Mouse (Mus musculus) lung, postnatal 25 days (tissue): Measurements from ENCODE around the gene Gpsm3.
"Not testable (repeated sequence)": the region's sequence is repeated elsewhere in the genome, so short reads cannot be mapped to it uniquely, and the experiment has no call there.

Experiments
- DNase-seq: peaks from one replicate; pipeline ENCODE4 v3.0.0; 2022; ENCODE audit warnings: low spot score

Gpsm3 gene

DNA sequence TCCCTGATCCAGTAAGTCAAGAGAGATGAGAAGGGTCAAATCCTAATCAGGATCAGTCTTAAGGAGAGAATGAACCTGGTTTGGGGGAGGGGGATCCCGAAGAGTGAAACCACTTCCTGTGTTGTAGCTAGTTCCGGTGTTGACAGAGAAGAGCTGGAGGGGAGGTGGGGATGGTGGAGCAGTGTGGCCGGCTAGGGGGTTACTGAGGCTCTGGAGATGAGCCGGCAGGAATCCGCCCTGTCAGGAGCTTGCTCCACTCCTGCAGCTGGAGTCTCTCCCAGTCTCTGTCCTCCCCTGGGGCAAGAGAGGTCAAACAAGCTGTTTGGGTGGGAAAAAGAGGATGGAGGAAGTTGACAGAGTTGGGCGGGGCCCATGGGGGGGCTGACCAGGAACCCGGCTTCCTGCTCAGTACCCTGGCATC is at the start of gene Gpsm3:
Gene Gpsm3, plus strand, starts transcription at position 126 of the 421 bp plus-strand sequence.
- peak; percentile 68 for DNase-seq

DNA sequence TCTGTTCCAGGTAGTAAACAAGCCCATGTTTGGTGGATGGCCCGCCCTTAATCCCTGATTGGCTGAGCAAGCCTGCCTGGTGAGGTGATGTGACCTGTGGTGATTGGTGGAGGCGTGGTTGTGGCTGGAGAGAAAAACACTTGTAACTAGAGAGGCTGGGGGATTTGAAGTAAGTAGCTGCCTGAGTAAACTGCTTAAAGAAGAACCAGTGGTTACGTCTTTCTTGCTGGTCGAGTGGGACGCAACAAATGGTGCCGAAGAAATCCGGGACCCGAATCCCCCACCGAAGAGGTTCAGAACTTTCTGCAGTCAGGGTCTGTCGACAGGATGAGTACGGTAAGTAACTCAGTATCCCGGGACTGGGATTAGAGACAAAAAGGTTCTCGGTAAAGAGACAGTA is 46.0 kb upstream of the Gpsm3 start:
- DNase-seq, result not testable (repeated sequence)

DNA sequence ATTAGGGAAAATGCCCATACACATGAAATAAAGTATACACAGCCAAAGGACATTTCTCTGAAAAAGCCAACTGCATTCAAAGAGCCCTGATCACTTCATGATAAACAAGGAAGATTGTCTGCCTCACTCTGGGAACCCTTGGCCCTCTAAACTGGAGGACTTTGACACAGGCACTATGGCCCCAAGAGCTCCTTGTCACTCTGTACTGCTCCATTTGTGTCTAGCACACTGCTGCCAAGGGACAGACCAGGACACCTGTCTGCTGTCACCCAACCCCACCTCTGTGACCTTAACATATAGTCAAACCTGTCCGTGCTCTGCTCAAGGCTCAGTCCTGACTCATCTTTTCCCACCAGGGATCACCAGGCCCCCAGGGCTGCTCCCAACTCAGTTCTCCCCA is 42.8 kb upstream of the Gpsm3 start:
- no peak for DNase-seq

DNA sequence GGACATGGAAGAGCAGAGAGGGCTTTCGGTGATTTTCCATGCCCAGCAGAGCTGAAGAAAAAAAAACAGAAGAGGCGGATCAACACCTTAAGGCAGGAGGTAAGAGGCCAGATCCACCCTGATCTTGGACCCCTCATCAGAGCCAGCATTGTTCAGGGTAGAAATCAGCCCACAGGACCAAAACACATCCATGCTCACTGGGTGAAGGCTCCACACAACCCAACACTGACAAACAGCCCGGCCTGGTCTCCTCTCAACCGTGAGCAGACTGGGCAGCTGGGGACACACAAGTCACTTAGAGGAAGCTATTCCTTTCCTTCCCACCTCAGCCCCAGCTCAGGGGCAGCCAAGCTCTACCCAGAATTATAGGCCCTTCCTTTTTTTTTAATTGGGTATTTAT is 42.0 kb upstream of the Gpsm3 start:
- no peak for DNase-seq

DNA sequence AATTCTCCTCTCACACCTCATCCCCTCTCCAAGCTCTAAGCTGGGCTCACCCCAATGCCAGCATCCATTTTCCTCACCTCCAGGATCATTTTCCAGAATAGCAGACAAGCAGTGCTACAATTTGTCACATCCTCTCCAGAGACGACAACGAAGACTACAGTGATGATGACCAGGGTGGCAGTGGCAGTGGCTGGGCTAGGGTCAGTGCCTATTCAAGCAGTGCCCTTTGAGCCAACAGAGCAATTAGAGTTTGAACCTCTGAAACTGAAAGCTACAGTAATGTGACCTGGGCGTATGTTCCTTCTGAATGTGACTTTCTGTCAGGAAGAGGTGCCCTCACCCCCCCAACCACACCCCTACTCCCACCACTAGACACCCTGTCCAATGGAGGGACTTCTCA is 40.5 kb upstream of the Gpsm3 start:
- DNase-seq, result no peak

DNA sequence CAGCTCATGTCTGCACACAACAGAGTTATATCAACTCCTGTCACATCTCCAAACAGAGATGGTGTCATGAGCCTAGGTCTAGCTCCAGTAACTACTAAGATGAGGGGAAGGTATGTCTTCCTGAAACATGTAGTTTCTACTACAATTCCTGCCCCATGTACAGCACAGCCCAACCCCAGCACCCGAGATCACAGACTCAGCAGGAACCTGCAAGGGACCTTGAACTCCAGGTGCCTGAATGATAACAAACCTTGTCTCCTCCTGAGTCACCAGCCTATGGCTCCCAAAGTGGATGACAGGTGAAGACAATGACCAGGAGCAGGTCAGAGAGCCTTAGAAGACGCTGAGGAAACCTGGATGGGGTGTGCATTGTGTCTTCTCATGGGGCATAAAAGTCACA is 39.8 kb upstream of the Gpsm3 start:
- no peak for DNase-seq

DNA sequence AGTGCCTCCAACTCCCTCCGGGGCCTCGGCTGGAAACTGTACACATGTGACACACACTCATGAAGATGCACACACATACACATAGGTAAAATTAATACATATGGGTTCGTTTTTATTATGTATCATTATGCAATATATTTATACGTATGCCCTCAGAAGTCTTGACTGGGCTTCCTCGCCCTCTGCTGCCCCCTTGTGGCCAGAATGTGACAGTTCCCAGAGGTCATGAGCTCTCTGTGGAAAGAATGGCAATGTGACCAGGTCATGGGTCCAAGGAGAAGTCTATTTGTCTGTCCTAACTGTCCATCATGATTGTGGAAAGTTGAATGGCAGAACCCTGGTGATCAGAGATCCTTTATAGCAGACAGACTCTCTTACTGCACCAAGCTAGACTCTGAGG is 34.1 kb upstream of the Gpsm3 start:
- DNase-seq, result peak; percentile 83

DNA sequence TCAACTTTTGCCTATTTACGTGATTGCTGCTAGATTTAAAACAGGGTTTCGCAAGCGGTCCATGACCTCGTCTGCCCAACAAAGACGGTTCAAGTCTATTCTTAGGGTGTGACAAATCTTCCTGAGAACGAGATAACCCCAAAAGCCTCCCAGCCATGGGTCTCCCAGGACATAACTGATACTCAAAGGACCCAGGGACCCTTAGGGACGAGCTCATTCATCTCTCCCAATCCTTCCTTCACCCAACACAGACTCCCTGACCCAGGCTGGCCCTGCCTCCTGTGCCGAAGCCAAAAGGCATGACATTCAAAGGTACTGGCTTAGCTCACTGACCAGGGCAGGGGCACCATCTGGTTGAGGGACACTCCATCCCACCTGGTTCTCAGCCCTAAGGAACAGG is 33.2 kb upstream of the Gpsm3 start:
- no peak for DNase-seq

DNA sequence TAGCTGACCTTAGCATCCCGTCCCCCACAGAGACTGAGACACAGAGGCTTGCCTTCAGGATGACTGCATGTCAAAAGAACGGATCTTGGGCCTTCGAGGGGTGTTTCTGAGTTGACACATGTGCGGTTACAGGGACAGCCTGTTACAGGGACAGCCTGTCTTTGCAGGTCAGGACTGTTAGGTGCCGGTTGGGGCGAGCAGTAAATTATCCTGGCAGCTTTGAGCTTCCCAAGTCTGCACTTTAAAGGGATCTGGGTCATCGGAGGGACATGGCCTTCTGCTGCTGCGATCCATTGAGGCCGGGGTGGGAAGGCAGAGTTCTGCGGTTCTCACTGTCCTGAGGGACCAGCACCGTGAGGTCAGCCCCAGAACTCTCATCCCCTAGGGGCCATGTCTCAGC is 32.2 kb upstream of the Gpsm3 start:
- DNase-seq, result no peak

DNA sequence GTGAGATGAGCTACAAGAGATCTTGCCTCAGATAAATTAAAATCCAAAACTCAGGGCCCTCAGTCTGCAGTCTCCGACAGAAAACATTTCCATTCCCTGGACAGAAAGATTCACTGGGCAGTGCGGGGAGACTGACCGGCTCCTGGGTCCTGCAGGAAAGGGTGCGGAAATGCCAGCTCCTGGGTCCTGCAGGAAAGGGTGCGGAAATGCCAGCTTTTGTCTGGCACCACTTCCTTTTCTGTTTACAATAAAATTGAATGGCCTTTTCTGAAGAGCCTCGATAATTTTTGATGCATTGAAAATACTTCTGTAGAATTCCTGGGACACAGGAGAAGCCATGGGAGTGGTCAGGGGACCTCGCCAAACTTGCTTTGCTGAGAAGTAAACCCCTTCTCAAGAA is 30.5 kb upstream of the Gpsm3 start:
- DNase-seq, result peak; percentile 36

DNA sequence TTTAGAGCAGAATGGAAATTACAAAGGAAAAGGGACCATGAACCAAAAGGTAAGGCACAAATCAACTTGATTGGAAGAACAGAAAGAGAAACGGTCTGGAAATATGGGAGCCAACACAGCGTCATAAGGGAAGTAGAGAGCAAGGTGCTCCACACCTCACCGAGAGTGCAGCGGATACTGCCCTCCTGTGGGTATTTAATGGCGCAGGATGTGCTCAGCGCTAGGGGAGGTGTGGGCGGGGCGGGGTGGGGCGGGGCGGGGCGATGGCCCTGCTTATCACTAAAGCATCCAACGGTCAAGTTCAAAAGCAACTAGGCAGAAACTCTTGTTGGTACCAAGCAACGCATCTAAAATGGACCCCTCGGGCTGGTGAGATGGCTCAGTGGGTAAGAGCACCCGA is 29.7 kb upstream of the Gpsm3 start:
- DNase-seq, result no peak

DNA sequence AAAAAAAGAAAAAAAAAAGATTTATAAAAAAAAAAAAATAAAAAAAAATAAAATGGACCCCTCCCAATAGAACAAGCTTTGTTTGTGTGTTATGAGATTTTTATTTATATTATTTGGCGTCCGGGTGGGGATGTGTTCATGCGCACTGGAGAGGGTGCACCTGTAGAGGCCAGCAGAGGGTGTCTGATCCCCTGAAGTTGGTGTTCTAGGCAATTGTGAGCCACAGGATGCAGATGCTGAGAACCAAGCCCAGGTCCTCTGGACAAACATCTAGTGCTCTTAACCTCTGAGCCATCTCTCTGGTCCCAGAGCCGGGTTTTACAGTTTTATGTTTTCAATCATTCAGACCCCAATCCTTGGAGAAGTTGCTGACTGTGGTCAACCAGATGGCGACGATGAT is 29.2 kb upstream of the Gpsm3 start:
- no peak for DNase-seq

DNA sequence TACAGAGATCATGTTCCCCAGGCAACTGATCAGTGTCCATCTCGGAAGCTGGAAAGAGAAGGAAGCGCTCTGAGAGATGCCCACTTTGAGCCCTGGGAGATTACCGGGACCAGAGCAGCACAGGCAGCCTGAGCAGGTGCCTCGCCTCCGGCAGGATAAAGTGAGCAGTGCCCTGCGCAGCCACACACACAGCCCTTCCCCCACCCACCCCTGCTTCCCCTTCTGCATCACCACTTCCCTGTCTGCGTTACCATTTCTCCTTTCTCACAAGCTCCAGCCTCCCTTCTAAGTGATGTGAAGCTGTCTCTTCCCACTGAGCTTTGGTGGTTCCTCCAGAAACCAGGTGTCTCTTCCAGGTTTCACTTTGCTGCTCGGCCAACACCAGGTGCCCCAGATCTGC is 28.4 kb upstream of the Gpsm3 start:
- DNase-seq, result no peak

DNA sequence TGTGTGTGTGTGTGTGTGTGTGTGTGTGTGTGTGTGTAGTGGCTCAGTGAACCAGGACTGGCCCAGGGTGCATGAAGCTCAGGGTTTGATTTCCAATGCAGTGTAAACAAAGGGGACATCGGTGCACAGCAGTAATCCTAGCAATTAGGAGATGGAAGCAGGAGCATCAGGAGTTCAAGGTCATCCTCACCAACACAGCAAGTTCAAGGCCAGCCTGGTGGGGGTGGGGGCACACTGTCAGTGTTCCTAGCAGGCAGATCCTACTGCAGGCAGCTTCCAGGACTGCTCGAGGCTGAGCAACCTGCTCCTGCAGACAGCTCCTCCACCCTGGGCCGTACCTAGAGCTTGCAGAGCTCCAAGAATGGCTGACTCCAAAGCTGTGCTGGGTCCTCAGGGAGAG is 27.0 kb upstream of the Gpsm3 start:
- DNase-seq, result no peak

DNA sequence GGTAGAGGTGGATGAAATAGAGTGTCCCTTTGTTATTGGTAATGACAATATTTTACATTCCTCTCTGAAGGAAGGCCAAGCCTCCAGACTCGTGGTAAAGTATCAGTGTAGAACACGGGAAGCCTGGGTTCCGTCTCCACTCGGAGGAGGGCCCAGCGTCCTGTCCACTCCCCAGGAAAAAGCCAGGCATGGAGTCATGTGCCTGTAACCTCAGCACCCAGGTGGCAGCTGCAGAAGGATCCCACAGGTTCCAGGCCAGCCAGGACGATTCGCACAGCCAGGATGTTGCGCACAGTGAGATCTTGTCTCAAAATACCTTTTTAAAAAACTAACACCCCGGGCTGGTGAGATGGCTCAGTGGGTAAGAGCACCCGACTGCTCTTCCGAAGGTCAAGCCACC is 26.3 kb upstream of the Gpsm3 start:
- no peak for DNase-seq

DNA sequence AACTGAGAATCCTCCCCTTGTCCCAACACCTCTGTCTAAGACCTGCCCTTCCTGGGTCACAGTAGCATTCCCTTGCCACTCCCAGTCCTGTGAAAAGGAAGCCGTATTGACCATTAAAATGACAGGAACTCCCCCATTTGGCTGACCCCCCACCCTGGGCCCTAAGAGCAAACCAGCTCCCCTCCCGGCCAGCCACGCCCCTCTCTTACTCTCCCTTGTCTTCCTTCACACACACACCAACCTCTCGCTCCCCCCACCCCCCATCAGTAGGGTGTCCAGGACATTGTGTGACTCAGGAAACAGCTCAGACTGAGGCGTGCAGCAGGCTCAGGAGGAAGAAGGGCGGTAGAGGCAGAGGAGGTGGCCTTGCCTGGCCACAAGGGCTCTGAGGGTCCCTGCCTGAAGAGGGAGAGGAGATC is 25.6 kb upstream of the Gpsm3 start, which contains the start of gene Notch4:
Gene Notch4, plus strand, starts transcription at position 266 of the 419 bp plus-strand sequence.
- DNase-seq, result peak; percentile 81

DNA sequence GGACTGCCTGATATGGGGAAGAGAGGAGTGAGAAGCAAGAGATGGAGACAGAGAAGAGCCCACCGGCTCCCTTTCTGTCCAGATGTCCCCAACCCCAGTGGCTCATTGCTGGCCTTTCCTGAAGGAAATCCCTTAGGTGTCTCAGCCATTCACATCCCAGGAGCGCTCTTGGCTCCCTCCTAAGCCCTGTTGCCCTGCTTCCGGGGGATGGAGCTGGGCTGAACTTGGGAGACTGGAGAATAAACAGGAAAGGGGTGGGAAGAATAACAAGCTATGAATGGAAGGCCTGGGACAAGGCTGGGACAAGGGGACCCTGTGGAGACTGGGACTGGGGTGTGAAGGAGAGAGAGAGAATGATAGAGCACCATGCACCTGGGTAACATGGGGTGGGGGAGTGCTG is 24.8 kb upstream of the Gpsm3 start:
- DNase-seq, result peak; percentile 81

DNA sequence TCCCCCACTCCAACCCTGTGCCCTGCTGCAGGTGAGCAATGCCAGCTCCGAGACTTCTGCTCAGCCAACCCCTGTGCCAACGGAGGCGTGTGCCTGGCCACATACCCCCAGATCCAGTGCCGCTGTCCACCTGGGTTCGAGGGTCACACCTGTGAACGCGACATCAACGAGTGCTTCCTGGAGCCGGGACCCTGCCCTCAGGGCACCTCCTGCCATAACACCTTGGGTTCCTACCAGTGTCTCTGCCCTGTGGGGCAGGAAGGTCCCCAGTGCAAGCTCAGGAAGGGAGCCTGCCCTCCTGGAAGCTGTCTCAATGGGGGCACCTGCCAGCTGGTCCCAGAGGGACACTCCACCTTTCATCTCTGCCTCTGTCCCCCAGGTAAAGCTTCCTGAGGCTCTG is 22.3 kb upstream of the Gpsm3 start:
- DNase-seq, result no peak

DNA sequence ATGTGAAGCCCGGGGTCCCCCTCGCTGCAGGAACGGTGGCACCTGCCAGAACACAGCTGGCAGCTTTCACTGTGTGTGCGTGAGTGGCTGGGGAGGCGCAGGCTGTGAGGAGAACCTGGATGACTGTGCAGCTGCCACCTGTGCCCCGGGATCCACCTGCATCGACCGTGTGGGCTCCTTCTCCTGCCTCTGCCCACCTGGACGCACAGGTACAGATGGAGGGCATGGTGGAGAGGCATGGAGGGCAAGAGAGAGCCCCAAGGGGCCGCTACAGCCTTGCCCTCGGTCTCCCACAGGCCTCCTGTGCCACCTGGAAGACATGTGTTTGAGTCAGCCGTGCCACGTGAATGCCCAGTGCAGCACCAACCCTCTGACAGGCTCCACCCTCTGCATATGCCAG is 21.2 kb upstream of the Gpsm3 start:
- no peak for DNase-seq

DNA sequence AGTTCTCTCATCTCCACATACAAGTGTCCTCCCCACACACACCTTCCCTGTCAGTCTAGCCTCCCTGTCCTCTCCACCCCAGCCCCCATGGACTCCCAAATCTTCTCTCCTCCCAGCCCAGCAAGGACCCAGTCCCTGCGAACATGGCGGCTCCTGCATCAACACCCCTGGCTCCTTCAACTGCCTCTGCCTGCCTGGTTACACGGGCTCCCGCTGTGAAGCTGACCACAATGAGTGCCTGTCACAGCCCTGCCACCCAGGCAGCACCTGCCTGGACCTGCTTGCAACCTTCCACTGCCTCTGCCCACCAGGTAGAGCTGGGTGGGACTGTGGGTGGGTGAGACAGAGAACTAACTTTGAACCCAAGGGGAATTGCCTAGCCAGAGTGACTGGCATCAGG is 19.7 kb upstream of the Gpsm3 start:
- no peak for DNase-seq

DNA sequence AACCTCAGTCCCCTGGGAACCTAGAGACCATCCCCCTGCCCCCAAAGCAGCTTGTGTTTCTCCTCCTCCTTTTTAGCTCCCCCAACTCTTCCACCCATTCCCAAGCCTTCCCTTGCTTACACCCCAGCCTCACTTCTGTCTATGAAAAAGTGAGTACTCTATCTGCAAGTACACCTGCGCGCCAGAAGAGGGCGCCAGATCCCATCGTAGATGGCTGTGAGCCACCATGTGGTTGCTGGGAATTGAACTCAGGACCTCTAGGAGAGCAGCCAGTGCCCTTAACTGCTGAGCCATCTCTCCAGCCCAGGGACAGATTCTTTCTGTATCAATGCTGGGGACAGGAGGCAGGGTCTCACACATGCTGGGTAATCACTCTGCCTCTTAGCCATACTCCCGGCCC is 17.7 kb upstream of the Gpsm3 start:
- no peak for DNase-seq

DNA sequence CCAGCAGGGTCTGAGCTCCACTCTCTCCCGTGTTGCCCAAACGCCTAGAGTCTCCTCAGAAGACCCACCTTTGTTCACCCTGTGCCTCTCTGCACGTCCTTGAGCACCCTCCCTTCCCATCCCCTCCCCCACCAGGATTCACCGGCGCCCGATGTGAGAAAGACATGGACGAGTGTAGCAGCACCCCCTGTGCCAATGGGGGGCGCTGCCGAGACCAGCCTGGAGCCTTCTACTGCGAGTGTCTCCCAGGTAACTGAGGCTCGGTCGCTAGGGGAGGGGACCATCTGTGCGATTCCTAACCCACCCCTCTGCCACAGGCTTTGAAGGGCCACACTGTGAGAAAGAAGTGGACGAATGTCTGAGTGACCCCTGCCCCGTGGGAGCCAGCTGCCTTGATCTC is 17.2 kb upstream of the Gpsm3 start:
- DNase-seq, result no peak

DNA sequence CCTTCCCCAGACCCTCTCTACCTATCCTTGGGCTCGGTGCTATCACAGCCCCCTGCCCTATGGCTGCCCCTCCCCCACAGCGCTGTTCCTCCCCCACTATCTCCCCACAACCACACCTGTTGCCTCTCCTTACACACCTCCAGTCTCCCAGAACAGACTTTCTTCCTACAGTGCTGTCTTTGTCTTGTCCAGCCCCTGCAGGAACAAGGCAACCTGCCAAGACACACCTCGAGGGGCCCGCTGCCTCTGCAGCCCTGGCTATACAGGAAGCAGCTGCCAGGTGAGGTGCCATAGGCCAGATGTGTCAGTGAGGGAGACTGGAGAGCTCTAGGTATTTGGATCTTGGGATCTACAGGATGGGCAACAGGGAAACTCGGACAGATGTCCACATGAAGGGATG is 13.0 kb upstream of the Gpsm3 start:
- no peak for DNase-seq

DNA sequence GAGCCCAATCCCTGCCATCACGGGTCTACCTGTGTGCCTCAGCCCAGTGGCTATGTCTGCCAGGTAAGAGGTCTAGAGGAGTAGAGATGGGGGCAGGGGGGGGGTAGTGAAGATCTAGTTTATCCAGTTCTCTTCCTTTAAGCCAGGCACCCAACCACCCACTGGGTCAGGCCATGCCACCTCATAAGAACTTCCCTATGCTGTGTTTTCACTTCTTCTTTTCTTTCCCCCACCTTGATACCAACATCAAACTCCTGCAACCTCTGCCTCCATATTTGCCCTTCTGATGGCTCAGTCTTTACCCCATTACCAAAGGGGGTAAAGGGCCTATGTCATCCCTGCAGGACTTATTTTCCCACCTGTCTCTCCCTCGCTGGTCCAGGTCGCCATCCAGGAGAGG is 11.5 kb upstream of the Gpsm3 start:
- no peak for DNase-seq

DNA sequence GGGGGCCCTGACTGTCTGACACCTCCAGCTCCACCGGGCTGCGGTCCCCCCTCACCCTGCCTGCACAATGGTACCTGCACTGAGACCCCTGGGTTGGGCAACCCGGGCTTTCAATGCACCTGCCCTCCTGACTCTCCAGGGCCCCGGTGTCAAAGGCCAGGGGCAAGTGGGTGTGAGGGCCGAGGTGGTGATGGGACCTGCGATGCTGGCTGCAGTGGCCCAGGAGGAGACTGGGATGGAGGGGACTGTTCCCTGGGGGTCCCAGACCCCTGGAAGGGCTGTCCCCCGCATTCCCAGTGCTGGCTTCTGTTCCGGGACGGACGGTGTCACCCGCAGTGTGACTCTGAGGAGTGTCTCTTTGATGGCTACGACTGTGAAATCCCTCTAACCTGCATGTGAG is 7.1 kb upstream of the Gpsm3 start:
- no peak for DNase-seq
